Mouse (Mus musculus) gastrocnemius, adult 18-20 months (tissue): Measurements from ENCODE around the gene Alb. TPM values are rescaled to one million over a fixed set of nuclear protein-coding genes. Genes with fewer than 3 reads are reported as not detected.

Experiments
- DNase-seq: peaks from one replicate; pipeline ENCODE4 v3.0.0; 2021; ENCODE audit warnings: low spot score
- long read RNA-seq, 2 experiments: library from polyadenylated mRNA; stranded (forward); transcript quantifications; one replicate each; pipeline ENCODE4 v2.0.0; 2021
- total RNA-seq, 2 experiments: library from RNA; stranded (reverse); gene quantifications; 2 replicates each; pipeline ENCODE4 v1.2.3; 2021

The Alb gene
- 10 to 100 TPM in 1 of 2 experiments, under 1 TPM in 1; 0.14 to 26.8 TPM for total RNA-seq
- long read RNA-seq, experiment 1, result 0 reads
- long read RNA-seq, experiment 2, result 0 reads

GRCm38 (mm10) chr5:90460619-90461018 lies at the start of gene Alb:
Alb (plus strand) TSS chr5:90460897.
- DNase-seq, result no peak

- DNase-seq, result no peak
Observed at GRCm38 (mm10) chr5:90414142-90414924, 46.4 kb upstream of the Alb start.

- DNase-seq, result no peak
Observed at GRCm38 (mm10) chr5:90414925-90415295, 45.8 kb upstream of the Alb start.

- DNase-seq, result no peak
Observed at GRCm38 (mm10) chr5:90424625-90425024, 36.1 kb upstream of the Alb start.

- DNase-seq, result no peak
Observed at GRCm38 (mm10) chr5:90425191-90425590, 35.5 kb upstream of the Alb start.

GRCm38 (mm10) chr5:90431053-90431452 lies 29.6 kb upstream of the Alb start:
- DNase-seq, result no peak

- no peak for DNase-seq
Observed at GRCm38 (mm10) chr5:90439157-90439556, 21.5 kb upstream of the Alb start.

- no peak for DNase-seq
Observed at GRCm38 (mm10) chr5:90447577-90447976, 13.1 kb upstream of the Alb start.

GRCm38 (mm10) chr5:90449961-90450360 lies 10.7 kb upstream of the Alb start:
- no peak for DNase-seq

GRCm38 (mm10) chr5:90452711-90453110 lies 8.0 kb upstream of the Alb start:
- DNase-seq, result no peak

GRCm38 (mm10) chr5:90457241-90457640 lies 3.5 kb upstream of the Alb start:
- DNase-seq, result no peak

GRCm38 (mm10) chr5:90458727-90459126 lies 2.0 kb upstream of the Alb start:
- no peak for DNase-seq

- no peak for DNase-seq
Observed at GRCm38 (mm10) chr5:90466806-90467205, 6.1 kb downstream of the Alb start.

- DNase-seq, result no peak
Observed at GRCm38 (mm10) chr5:90467245-90467644, 6.5 kb downstream of the Alb start.

GRCm38 (mm10) chr5:90470836-90471235 lies 10.1 kb downstream of the Alb start:
- no peak for DNase-seq

GRCm38 (mm10) chr5:90473902-90474301 lies 13.2 kb downstream of the Alb start:
- DNase-seq, result no peak

- no peak for DNase-seq
Observed at GRCm38 (mm10) chr5:90474369-90474768, 13.7 kb downstream of the Alb start.

- DNase-seq, result no peak
Observed at GRCm38 (mm10) chr5:90476741-90477140, 16.0 kb downstream of the Alb start.

GRCm38 (mm10) chr5:90477308-90478140 lies 16.8 kb downstream of the Alb start:
- DNase-seq, result no peak

- no peak for DNase-seq
Observed at GRCm38 (mm10) chr5:90478886-90479285, 18.2 kb downstream of the Alb start.

GRCm38 (mm10) chr5:90485597-90485996 lies 24.9 kb downstream of the Alb start:
- DNase-seq, result no peak

- DNase-seq, result no peak
Observed at GRCm38 (mm10) chr5:90488323-90488722, 27.6 kb downstream of the Alb start.

GRCm38 (mm10) chr5:90490518-90490917 lies 29.8 kb downstream of the Alb start, which contains the start of gene Afp:
Afp (plus strand) TSS chr5:90490737.
- DNase-seq, result no peak
